Mouse (Mus musculus) heart, postnatal 36 days (tissue): ENCODE data around the gene Ccdc85b. TPM values are rescaled to one million over a fixed set of nuclear protein-coding genes. Genes with fewer than 3 reads are reported as not detected.
"Not testable (repeated sequence)": the region's sequence is repeated elsewhere in the genome, so short reads cannot be mapped to it uniquely, and the experiment has no call there.

Experiments used
- DNase-seq, 2 experiments: peaks; one replicate each; pipeline ENCODE4 v3.0.0; 2021 to 2022
- intact Hi-C: fragments of 180-260 bp; cut with DNase I; formaldehyde crosslinking; loops from one replicate; pipeline ENCODE4 v1.15.1; 2025
- total RNA-seq, 2 experiments: library from RNA; stranded (reverse); gene quantifications; 2 replicates each; pipeline ENCODE4 v1.2.3; 2021

Ccdc85b gene
- total RNA-seq, 2 experiments from 2014 or later = 9.5 to 11.0 TPM

- DNase-seq = peak in 1 of 2 experiments; percentile 64
- intact Hi-C loops = no loop called here
Observed at GRCm38 (mm10) chr19:5408057-5409001, 49.4 kb downstream of the Ccdc85b start.

GRCm38 (mm10) chr19:5407133-5407532, 50.6 kb downstream of the Ccdc85b start:
- intact Hi-C loops = no loop called here
- peak; percentile 60 to 70 for DNase-seq

GRCm38 (mm10) chr19:5406531-5407126, 51.1 kb downstream of the Ccdc85b start:
- intact Hi-C loops = not testable (repeated sequence)
- DNase-seq = peak; percentile 57 to 58

GRCm38 (mm10) chr19:5405924-5406323, 51.8 kb downstream of the Ccdc85b start:
- intact Hi-C loops = no loop called here
- no peak for DNase-seq

Other genes with a start within 250 kb of the Ccdc85b start
- 10 to 100 TPM; 19.9 to 21.5 TPM for gene Pacs1, start 184.8 kb downstream of the Ccdc85b start, total RNA-seq
- 100 to 1,000 TPM; 115 to 128 TPM for gene Sf3b2, start 162.4 kb downstream of the Ccdc85b start, total RNA-seq
- gene Gal3st3, start 159.6 kb downstream of the Ccdc85b start, total RNA-seq = 10 to 100 TPM; 20.0 to 24.2 TPM
- gene Catsper1, start 122.2 kb downstream of the Ccdc85b start, total RNA-seq = not detected
- gene Cst6, start 108.3 kb downstream of the Ccdc85b start, total RNA-seq = 10 to 100 TPM in 1 of 2 experiments, 1 to 10 TPM in 1; 9.5 to 10.2 TPM
- 10 to 100 TPM; 16.5 to 17.7 TPM for gene Eif1ad, start 91.2 kb downstream of the Ccdc85b start, total RNA-seq
- 100 to 1,000 TPM; 126 to 142 TPM for gene Banf1, start 90.7 kb downstream of the Ccdc85b start, total RNA-seq
- 10 to 100 TPM; 53.2 to 55.5 TPM for gene Sart1, start 69.2 kb downstream of the Ccdc85b start, total RNA-seq
- gene Tsga10ip, start 55.4 kb downstream of the Ccdc85b start, total RNA-seq = 1 to 10 TPM in 1 of 2 experiments, under 1 TPM in 1; 0.17 to 2.8 TPM
- 100 to 1,000 TPM; 297 to 319 TPM for gene Drap1, start 32.9 kb downstream of the Ccdc85b start, total RNA-seq
- 10 to 100 TPM; 33.3 to 38.1 TPM for gene AI837181, start 32.8 kb downstream of the Ccdc85b start, total RNA-seq
- not detected for gene Fosl1, start 10.3 kb downstream of the Ccdc85b start, total RNA-seq
- 10 to 100 TPM; 50.3 to 50.5 TPM for gene Fibp, start 2.7 kb upstream of the Ccdc85b start, total RNA-seq
- gene Ctsw, start 10.6 kb upstream of the Ccdc85b start, total RNA-seq = under 1 TPM in 1 of 2 experiments, not detected in 1; 0.43 TPM
- gene Efemp2, start 16.1 kb upstream of the Ccdc85b start, total RNA-seq = 1 to 10 TPM; 9.0 to 9.8 TPM
- gene Mus81, start 30.5 kb upstream of the Ccdc85b start, total RNA-seq = 10 to 100 TPM; 19.6 to 23.7 TPM
- gene Cfl1, start 32.6 kb upstream of the Ccdc85b start, total RNA-seq = 100 to 1,000 TPM; 174 to 188 TPM
- under 1 TPM; 0.58 to 0.70 TPM for gene 1700020D05Rik, start 45.9 kb upstream of the Ccdc85b start, total RNA-seq
- 1 to 10 TPM; 5.1 TPM for gene Snx32, start 52.6 kb upstream of the Ccdc85b start, total RNA-seq
- gene Ovol1, start 102.8 kb upstream of the Ccdc85b start, total RNA-seq = not detected
- gene Ap5b1, start 110.1 kb upstream of the Ccdc85b start, total RNA-seq = 1 to 10 TPM; 3.1 to 3.4 TPM
- 10 to 100 TPM; 42.7 to 53.2 TPM for gene Rnaseh2c, start 144.0 kb upstream of the Ccdc85b start, total RNA-seq
- gene Kat5, start 152.3 kb upstream of the Ccdc85b start, total RNA-seq = 10 to 100 TPM; 30.3 to 37.0 TPM
- 10 to 100 TPM; 25.6 to 31.2 TPM for gene Rela, start 179.6 kb upstream of the Ccdc85b start, total RNA-seq
- gene Sipa1, start 205.8 kb upstream of the Ccdc85b start, total RNA-seq = 10 to 100 TPM; 19.5 to 29.0 TPM
- 10 to 100 TPM; 26.0 to 29.5 TPM for gene Map3k11, start 230.8 kb upstream of the Ccdc85b start, total RNA-seq
- 10 to 100 TPM; 15.7 to 16.8 TPM for gene Pcnx3, start 231.0 kb upstream of the Ccdc85b start, total RNA-seq
- gene Kcnk7, start 246.5 kb upstream of the Ccdc85b start, total RNA-seq = not detected